Mouse (Mus musculus) thymus, adult 18-20 months (tissue): ENCODE results near the gene Tagap.
"Not testable (repeated sequence)": the region's sequence is repeated elsewhere in the genome, so short reads cannot be mapped to it uniquely, and the experiment has no call there.

Experiments
- DNase-seq, 2 experiments: peaks; one replicate each; pipeline ENCODE4 v3.0.0; 2022; ENCODE audit warnings: mixed read lengths in 2 of 2

Gene Tagap

GRCm38 (mm10) chr17:7916782-7917574 lies 8.8 kb upstream of the Tagap start:
- no peak for DNase-seq

GRCm38 (mm10) chr17:7918355-7918754 lies 7.4 kb upstream of the Tagap start:
- no peak for DNase-seq

GRCm38 (mm10) chr17:7919209-7919608 lies 6.6 kb upstream of the Tagap start:
- no peak for DNase-seq

- DNase-seq, result no peak
These were observed 3.2 kb upstream of the Tagap start for GRCm38 (mm10) chr17:7922564-7922963.

GRCm38 (mm10) chr17:7924185-7924725 lies 1.5 kb upstream of the Tagap start:
- DNase-seq, result no peak

GRCm38 (mm10) chr17:7927582-7928535 lies 2.1 kb downstream of the Tagap start:
- DNase-seq, result peak; percentile 66 to 79

- DNase-seq, result no peak
These were observed 2.9 kb downstream of the Tagap start for GRCm38 (mm10) chr17:7928662-7929061.

GRCm38 (mm10) chr17:7929279-7929678 lies 3.5 kb downstream of the Tagap start:
- no peak for DNase-seq

GRCm38 (mm10) chr17:7931096-7931990 lies 5.5 kb downstream of the Tagap start:
- no peak for DNase-seq

- not testable (repeated sequence) for DNase-seq
These were observed 6.3 kb downstream of the Tagap start for GRCm38 (mm10) chr17:7932121-7932520.

- DNase-seq, result peak; percentile 14 to 31
These were observed 13.8 kb downstream of the Tagap start for GRCm38 (mm10) chr17:7939640-7940039.

GRCm38 (mm10) chr17:7945117-7946052 lies 19.6 kb downstream of the Tagap start, which contains the start of gene Rsph3a:
Gene Rsph3a, plus strand, starts transcription at chr17:7945614.
- peak; percentile 61 to 68 for DNase-seq

- not testable (repeated sequence) for DNase-seq
These were observed 20.3 kb downstream of the Tagap start for GRCm38 (mm10) chr17:7946053-7946627.

- not testable (repeated sequence) for DNase-seq
These were observed 25.5 kb downstream of the Tagap start for GRCm38 (mm10) chr17:7951333-7951732.

GRCm38 (mm10) chr17:7957242-7957641 lies 31.4 kb downstream of the Tagap start:
- not testable (repeated sequence) for DNase-seq

- not testable (repeated sequence) for DNase-seq
These were observed 37.5 kb downstream of the Tagap start for GRCm38 (mm10) chr17:7963333-7963732.

- not testable (repeated sequence) for DNase-seq
These were observed 38.6 kb downstream of the Tagap start for GRCm38 (mm10) chr17:7964398-7964797.

- DNase-seq, result not testable (repeated sequence)
These were observed 42.7 kb downstream of the Tagap start for GRCm38 (mm10) chr17:7968490-7968889.

- not testable (repeated sequence) for DNase-seq
These were observed 44.0 kb downstream of the Tagap start for GRCm38 (mm10) chr17:7969782-7970181.

- DNase-seq, result not testable (repeated sequence)
These were observed 57.7 kb downstream of the Tagap start for GRCm38 (mm10) chr17:7983484-7983883.
